Mouse (Mus musculus): ENCODE results near the gene Krt19.

Gene Krt19

DNA sequence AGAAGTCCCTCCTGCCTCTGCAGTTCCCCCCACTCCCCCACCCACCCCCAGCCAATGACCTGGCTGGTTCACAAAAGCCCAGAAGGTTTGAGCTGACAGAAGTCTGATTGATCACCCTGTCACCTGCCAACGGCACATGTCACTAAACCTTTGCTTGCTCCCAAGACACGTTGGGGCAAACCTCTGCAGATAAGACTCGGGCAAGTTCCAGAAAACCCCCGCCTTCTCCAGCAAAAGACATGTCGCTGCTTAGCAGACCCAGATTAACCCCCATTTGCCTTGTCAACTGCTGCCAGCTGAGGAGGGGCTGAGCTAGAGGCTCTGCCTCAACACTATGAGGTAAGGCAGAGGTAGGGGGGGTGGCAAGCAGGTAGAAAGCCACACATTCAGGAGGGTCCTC lies 11.9 kb downstream of the Krt19 start:
- DNase-seq: no peak

DNA sequence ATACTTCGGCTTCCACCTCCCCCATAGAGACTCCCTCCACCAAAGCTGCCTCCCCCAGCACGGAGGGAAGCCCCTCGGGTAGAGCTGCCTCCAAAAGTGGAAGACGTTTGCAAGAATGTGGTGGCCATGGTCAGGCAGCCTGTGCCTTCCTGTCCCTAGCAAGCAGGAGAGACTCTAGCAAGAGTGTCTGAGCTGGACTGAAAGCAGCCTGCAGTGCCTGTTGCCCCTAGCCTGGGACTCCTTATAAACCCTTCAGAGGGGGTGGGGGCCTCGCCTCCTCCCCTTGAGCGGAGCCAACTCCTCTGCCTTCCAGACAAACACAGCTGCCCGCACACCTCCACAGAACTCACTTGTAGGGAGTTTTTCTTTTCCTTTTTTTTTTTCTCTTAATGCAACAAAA lies 12.7 kb downstream of the Krt19 start, which contains the start of gene Krt15:
TSS of gene Krt15 (minus strand) at position 198 of the 400 bp plus-strand sequence.
- DNase-seq: no peak

DNA sequence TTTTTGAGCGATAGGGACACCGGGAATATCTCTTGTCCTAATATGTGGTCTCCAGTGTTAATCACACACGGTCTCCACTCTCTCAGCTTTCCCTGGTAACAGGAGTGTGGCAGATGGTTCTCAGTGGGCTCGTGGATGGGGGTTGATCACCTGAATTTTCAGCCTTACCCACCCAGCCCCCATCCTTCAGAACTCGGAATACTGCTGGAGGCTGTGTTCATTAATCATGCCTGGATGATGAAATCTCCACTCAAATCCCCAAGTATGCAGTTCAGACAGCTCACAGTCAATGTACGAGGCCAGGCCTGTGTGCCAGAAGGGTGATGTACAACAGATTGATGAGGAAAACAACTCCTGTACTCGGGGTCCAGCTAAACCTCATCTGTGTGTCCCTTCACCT lies 23.6 kb downstream of the Krt19 start:
- DNase-seq: no peak

DNA sequence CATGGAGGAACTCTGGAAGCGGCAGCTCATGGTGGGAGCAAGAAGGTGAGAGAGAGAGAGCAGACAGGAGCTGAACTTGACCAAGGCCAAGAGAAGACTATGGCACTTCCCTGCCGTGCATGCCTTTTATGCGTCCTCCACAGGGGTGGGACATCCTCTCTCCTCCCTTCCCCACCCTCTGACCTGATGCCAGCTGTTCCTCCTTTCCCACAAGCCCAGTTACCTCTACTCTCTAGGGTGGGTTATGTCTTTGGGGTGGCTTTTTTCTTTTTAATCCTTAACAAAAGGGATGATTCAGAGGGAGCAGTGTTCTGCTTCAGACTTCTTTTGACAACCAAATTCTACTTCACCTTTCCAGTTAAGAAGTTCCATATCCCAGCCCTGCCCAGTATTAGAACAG lies 27.0 kb downstream of the Krt19 start, which contains the start of gene Krt13:
TSS of gene Krt13 (minus strand) at position 101 of the 400 bp plus-strand sequence.
- DNase-seq: no peak

DNA sequence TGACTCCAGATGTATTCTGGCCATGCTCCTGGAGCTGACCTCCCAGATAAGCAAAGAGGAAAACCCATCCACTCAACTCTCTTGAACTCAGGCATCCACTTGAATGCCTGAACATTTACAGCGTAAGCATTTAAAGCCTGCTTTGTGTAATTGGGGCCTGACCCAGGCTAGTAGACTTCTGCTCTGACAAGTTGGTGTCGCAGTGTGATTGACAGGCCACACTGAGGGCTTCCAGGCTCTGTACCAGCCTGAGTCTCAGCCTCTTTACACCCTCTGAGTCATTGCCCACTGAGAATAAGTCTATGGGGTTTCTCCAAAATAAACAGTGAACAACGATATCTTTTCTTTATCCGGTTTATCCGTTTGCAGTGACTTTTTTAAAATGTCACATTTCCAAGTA lies 28.1 kb downstream of the Krt19 start:
- DNase-seq: no peak

DNA sequence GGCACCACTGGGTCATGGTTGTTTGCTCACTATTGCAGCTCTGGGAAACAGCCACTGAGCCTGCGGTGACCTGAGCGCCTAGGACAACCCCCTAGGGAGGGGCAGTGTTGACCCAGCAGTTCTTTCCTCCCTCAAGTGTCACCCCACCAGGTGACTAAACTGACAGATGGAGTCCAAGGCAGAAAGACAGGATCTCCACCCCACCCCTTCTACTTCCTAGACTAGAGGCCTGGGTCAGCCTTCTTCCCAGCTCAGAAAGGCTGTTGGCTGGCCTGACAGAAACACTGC lies 34.8 kb downstream of the Krt19 start:
- DNase-seq: no peak

DNA sequence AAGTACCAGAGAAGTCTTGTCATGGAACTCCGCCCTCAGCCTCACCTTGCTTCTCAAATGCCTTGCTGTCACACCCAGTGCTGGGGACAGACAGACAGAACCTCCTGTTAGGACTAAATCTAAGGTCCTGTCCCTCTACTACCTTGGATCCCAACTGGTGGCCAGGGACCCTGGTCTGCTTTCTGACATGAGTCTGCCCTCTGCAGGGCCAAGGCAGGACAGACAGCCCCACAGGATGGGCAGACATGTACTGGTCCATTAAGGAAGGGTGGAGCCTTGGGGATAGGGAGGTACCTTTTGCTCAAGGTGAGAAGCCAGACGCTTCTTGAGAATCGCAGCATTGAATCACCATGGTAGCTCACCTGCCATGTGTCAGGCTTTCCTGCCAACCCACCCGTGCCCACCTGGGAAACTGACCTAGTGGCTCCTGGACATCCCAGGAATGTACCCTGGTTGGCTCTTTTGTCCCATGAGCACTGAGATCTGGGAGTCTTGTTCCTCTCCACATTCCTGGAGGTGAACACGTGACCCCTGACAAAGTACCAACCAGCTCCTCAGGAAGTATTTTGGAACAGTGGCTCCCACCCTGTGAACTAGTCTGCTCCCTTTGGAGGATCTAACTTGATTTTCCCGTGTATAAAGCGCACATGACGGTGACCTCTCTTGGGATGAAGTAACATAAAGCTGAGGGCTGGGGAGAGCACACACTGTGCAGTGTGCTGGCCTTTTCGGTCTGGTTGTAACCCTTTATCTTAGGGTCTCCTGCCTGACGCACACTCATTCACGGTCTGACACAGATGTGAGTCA lies 35.3 kb downstream of the Krt19 start:
- DNase-seq: no peak

DNA sequence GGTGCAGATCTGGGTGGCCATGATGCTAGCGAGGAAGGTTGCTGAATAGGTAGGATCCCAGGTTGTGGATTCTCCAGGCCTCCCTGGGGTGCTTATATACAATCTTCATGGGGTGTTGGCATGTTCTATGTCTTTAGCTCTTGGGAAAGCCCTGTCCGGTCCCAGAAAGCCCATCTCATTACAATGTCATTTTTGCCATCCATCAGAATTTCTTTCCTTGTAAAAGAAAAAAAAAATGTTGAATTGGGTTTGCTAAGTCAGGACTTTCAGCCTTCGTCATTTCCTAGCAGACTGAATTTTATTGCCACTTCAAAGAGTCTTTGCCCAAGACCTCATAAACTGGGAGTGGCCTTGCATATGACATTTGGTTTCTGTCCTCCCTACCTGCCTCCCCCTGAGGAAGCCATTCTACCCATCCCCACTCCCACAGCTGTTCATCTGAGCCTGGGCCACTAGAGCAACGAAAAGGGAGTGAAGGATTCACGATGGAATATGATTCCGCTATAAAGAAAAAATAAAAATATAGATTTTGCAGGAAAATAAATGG lies 42.8 kb downstream of the Krt19 start, which contains the start of gene Krt36:
TSS of gene Krt36 (minus strand) at position 51 of the 547 bp plus-strand sequence.
- DNase-seq: no peak

DNA sequence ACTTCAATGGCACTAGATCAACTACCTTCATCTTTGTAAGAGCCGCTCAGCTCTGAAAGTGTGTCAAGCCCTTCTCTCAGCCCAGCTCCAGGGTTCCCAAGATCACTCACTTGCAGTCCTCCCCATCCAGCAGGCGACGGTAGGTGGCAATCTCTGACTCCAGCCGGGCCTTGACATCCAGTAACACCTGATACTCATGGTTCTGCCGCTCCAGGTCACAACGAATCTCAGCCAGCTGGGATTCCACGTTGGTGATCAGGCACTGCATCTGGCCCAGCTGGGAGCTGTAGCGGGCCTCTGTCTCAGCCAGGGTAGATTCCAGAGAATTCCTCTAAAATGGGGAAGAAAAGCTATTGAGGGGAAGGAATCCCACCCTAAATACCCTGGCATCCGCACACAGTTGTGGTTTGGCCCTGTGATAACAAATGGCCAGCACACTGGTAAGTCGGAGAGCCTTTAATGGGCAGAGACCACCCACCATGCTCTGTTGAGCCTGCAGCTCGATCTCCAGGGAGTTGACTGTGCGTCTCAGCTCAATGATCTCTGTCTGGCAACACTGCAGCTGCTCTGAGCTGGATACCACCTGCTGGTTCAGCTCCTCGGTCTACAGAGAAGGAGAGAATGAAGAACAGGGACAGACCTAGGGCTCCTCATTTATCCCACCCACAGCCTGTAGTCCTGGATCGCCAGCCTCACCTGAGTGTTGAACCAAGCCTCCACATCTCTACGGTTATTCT lies 45.6 kb downstream of the Krt19 start:
- DNase-seq: no peak

DNA sequence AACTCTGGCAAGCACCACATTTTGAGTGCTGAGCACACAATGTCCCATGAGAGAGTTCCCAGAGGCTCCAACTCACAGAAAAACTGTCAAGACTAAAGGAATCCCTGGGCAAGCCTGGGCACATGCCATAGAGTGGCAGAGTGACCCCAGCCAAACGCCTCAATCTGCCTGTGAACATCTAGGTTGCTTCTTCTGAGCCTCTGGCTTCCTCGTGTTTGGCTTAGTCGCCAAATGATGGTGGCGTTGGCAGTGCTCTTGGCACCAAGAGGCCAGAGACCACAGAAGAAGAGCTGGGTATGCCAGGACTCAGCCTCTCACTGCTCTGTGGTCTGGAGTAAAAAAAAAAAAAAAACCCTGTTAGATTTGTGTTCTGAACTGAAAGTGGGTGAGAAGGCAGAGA lies 48.1 kb downstream of the Krt19 start:
- DNase-seq: no peak

DNA sequence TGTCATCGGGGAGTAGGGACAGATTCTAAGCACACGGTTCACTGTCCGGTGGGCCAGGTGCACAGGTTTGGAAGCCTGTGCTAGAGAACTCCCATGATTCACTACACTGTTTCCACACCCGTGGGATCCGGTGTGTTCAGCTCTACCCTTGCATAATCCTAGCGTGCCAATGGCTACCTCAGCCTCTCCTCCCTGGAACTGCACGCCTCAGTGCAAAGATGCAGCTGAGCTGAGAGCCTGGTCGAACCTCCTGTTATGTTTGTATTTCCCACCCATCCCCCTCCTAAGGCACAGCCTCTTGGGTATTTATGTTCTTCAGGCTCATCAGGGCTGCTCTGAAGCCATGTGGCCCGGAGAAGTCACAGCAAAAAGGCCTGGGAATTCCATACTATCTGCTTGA lies 50.6 kb downstream of the Krt19 start:
- no peak for DNase-seq

DNA sequence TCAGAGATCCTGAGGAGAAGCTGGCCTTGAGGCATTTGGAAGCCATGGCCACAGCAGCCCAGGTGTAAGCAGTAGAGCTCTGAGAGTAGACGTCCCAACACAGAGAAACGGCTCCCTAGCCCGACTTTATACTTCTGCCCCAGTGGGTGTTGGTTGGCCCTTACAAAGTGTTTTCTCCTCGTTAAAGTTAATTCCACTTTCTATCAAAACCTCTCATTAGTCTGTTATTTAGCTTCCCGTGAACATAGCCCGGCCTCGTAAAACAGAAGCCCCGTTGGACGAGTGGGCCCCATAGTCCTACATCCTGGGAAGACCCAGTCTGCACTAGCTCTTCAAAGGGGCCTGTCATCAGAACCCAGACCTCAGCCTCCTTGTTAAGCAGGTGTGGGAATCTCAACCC lies 52.3 kb downstream of the Krt19 start, which contains the start of gene Krt35:
TSS of gene Krt35 (minus strand) at position 101 of the 400 bp plus-strand sequence.
- no peak for DNase-seq
